Mouse (Mus musculus) large intestine, adult 2 months (tissue): ENCODE results near the gene Zfp219. TPM values are rescaled to one million over a fixed set of nuclear protein-coding genes. Genes with fewer than 3 reads are reported as not detected.

Experiments used
- polyA plus RNA-seq: library from polyadenylated mRNA; depleted of rRNA; stranded (reverse); fragments of >200 nt; gene quantifications from 2 replicates; pipeline ENCODE4 v1.2.3, GENCODE M21; 2012; rRNA removed

Gene Zfp219
- polyA plus RNA-seq, 1 experiment = 39.7 TPM

Other genes starting within 250 kb of the Zfp219 start
- 726 and 776 TPM in 2 replicates for gene Ang4, start 247.1 kb downstream of the Zfp219 start, polyA plus RNA-seq
- not detected in 2 replicates for gene AY358078, start 220.7 kb downstream of the Zfp219 start, polyA plus RNA-seq
- not detected in 2 replicates for gene Ear6, start 167.0 kb downstream of the Zfp219 start, polyA plus RNA-seq
- gene Mettl17, start 135.9 kb downstream of the Zfp219 start, polyA plus RNA-seq = 32.7 and 42.6 TPM in 2 replicates
- 0.62 and 0.69 TPM in 2 replicates for gene Slc39a2, start 127.8 kb downstream of the Zfp219 start, polyA plus RNA-seq
- gene Ndrg2, start 106.6 kb downstream of the Zfp219 start, polyA plus RNA-seq = 32.4 and 33.6 TPM in 2 replicates
- gene Tppp2, start 102.3 kb downstream of the Zfp219 start, polyA plus RNA-seq = not detected in 2 replicates
- gene Rnase13, start 98.0 kb downstream of the Zfp219 start, polyA plus RNA-seq = not detected in 2 replicates
- gene Arhgef40, start 36.0 kb downstream of the Zfp219 start, polyA plus RNA-seq = 21.2 and 22.0 TPM in 2 replicates
- gene Tmem253, start 5.1 kb downstream of the Zfp219 start, polyA plus RNA-seq = 73.8 and 101 TPM in 2 replicates
- gene Olfr221, start 21.7 kb upstream of the Zfp219 start, polyA plus RNA-seq = not detected in 2 replicates
- gene Hnrnpc, start 83.3 kb upstream of the Zfp219 start, polyA plus RNA-seq = 83.7 and 86.7 TPM in 2 replicates
- gene Rpgrip1, start 90.0 kb upstream of the Zfp219 start, polyA plus RNA-seq = 0.84 and 1.6 TPM in 2 replicates
- gene Supt16, start 176.7 kb upstream of the Zfp219 start, polyA plus RNA-seq = 10.9 and 11.5 TPM in 2 replicates
- 20.0 and 23.9 TPM in 2 replicates for gene Chd8, start 237.0 kb upstream of the Zfp219 start, polyA plus RNA-seq